Mouse (Mus musculus) heart, embryonic 14.5 days (tissue): Measurements from ENCODE around the gene Osbpl8. TPM values are rescaled to one million over a fixed set of nuclear protein-coding genes. Genes with fewer than 3 reads are reported as not detected.
A peak's percentile ranks its signal among the peaks of the same experiment; 100 is the strongest.

Experiments used
- ATAC-seq: fragments of 200-750 bp; cut with Nextera tagmentation; 2 replicates; pipeline ENCODE4 v1.8.0; 2017; ENCODE audit warnings: low read depth, moderate TSS enrichment; ENCODE audit not compliant: insufficient number of reproducible peaks, insufficient read depth, low FRiP score
- H3K27ac ChIP-seq, 2 experiments: fragments of 200-500 bp in 1 of 2; fragments of 300-500 bp in 1 of 2; sonication (generic) in 1 of 2; replicated peaks in 1 of 2; 2 replicates each; pipeline ENCODE4 v1.5.1; 2012 to 2014; ENCODE audit warnings: low read depth in 2 of 2, low read length in 2 of 2, control low read depth in 1 of 2, mild to moderate bottlenecking in 1 of 2, mixed read lengths in 1 of 2; ENCODE audit not compliant: control insufficient read depth in 1 of 2, insufficient read depth in 1 of 2
- H3K27me3 ChIP-seq: fragments of 300-500 bp; sonication (generic); 2 replicates; pipeline ENCODE4 v1.6.1; 2014; ENCODE audit warnings: mild to moderate bottlenecking, low read length, control low read depth; ENCODE audit not compliant: control insufficient read depth, insufficient read depth
- H3K36me3 ChIP-seq: fragments of 300-500 bp; sonication (generic); 2 replicates; pipeline ENCODE4 v1.6.1; 2014; ENCODE audit warnings: mild to moderate bottlenecking, control low read depth, low read length, mixed read lengths; ENCODE audit not compliant: control insufficient read depth, insufficient read depth
- H3K4me1 ChIP-seq, 2 experiments: fragments of 200-500 bp in 1 of 2; fragments of 300-500 bp in 1 of 2; sonication (generic) in 1 of 2; 2 replicates each; pipeline ENCODE4 v1.6.1; 2012 to 2014; ENCODE audit warnings: low read length in 2 of 2, control low read depth in 1 of 2, mixed read lengths in 1 of 2; ENCODE audit not compliant: control insufficient read depth in 2 of 2, insufficient read depth in 2 of 2
- H3K4me2 ChIP-seq: fragments of 300-500 bp; sonication (generic); 2 replicates; pipeline ENCODE4 v1.6.1; 2014; ENCODE audit warnings: mild to moderate bottlenecking, low read length
- H3K4me3 ChIP-seq, 2 experiments: fragments of 200-500 bp in 1 of 2; fragments of 300-500 bp in 1 of 2; sonication (generic) in 1 of 2; 2 replicates each; pipeline ENCODE4 v1.5.1; 2012 to 2014; ENCODE audit warnings: low read length in 2 of 2, mild to moderate bottlenecking in 2 of 2, control low read depth in 1 of 2, low read depth in 1 of 2, moderate library complexity in 1 of 2; ENCODE audit not compliant: control insufficient read depth in 1 of 2, insufficient read depth in 1 of 2
- H3K9ac ChIP-seq: fragments of 300-500 bp; sonication (generic); 2 replicates; pipeline ENCODE4 v1.6.1; 2014; ENCODE audit warnings: mild to moderate bottlenecking, low read length
- H3K9me3 ChIP-seq: fragments of 300-500 bp; sonication (generic); 2 replicates; pipeline ENCODE4 v1.6.1; 2016; ENCODE audit warnings: low read length, control low read depth; ENCODE audit not compliant: control insufficient read depth
- WGBS: fragments of 180-500 bp; shearing (Covaris S2); extraction: QIAGEN DNeasy Blood & Tissue Kit; methylation state at CpG from one replicate; pipeline ENCODE4 v1.1.7; 2014; 5-methylcytosine and 5-hydroxymethylcytosine counted together
- polyA plus RNA-seq: library from polyadenylated mRNA; unstranded; fragments of >200 nt; fragmentation: Nextera tagmentation; extraction: Ambion mirVana; gene quantifications from 2 replicates; pipeline ENCODE4 v1.2.1, GENCODE M21; 2014

Osbpl8 gene
- polyA plus RNA-seq, 1 experiment from 2014 or later, result 43.9 TPM

GRCm38 (mm10) chr10:111124767-111125315, 39.7 kb upstream of the Osbpl8 start:
- no peaks in the 10 kb centered on the region for H3K9me3 ChIP-seq
- H3K27ac ChIP-seq, result no peak overlapping the region
- H3K4me3 ChIP-seq, result no peak overlapping the region
- no peak for ATAC-seq
- H3K9ac ChIP-seq, result no peak overlapping the region
- H3K4me1 ChIP-seq, result peaks cover 2 to 4% of the 10 kb centered on the region in 2 experiments; a peak in 1 of 4 replicates
- no peaks in the 10 kb centered on the region for H3K36me3 ChIP-seq
- no peak overlapping the region for H3K4me2 ChIP-seq
- no peaks in the 10 kb centered on the region for H3K27me3 ChIP-seq
- WGBS, result 14% methylated on average over 1 of the region's 1 CpGs

- Histone ChIP-seq H3K4me2 (no peak overlapping the region), H3K36me3 (no peaks in the 10 kb centered on the region), H3K27me3 (no peaks in the 10 kb centered on the region), H3K9ac (no peak overlapping the region), H3K27ac (no peak overlapping the region), H3K9me3 (no peaks in the 10 kb centered on the region), H3K4me1 (peaks cover 3 to 10% of the 10 kb centered on the region in 2 experiments; a peak in 2 of 4 replicates), H3K4me3 (no peak overlapping the region)
- peak; percentile 43; the same call in 1 of the 2 replicates for ATAC-seq
- 74% methylated on average over 10 of the region's 10 CpGs for WGBS
Measured at GRCm38 (mm10) chr10:111127388-111127787, 37.2 kb upstream of the Osbpl8 start.

- peaks cover 3 to 11% of the 10 kb centered on the region in 2 experiments; a peak in 2 of 4 replicates for H3K4me1 ChIP-seq
- ATAC-seq, result no peak
- 70% methylated on average over 3 of the region's 3 CpGs for WGBS
- H3K36me3 ChIP-seq, result no peaks in the 10 kb centered on the region
- H3K27me3 ChIP-seq, result no peaks in the 10 kb centered on the region
- no peaks in the 10 kb centered on the region for H3K9me3 ChIP-seq
- no peak overlapping the region for H3K4me2 ChIP-seq
- H3K9ac ChIP-seq, result no peak overlapping the region
- H3K4me3 ChIP-seq, result no peak overlapping the region
- H3K27ac ChIP-seq, result no peak overlapping the region
Measured at GRCm38 (mm10) chr10:111128493-111128892, 36.1 kb upstream of the Osbpl8 start.

GRCm38 (mm10) chr10:111129867-111130620, 34.5 kb upstream of the Osbpl8 start:
- WGBS, result 84% methylated on average over 15 of the region's 15 CpGs
- ATAC-seq, result no peak
- no peak overlapping the region for H3K9ac ChIP-seq
- H3K4me1 ChIP-seq, result peaks cover 3 to 11% of the 10 kb centered on the region in 2 experiments; a peak in 2 of 4 replicates
- H3K4me3 ChIP-seq, result no peak overlapping the region
- H3K27ac ChIP-seq, result no peak overlapping the region
- no peaks in the 10 kb centered on the region for H3K27me3 ChIP-seq
- no peak overlapping the region for H3K4me2 ChIP-seq
- no peaks in the 10 kb centered on the region for H3K36me3 ChIP-seq
- H3K9me3 ChIP-seq, result no peaks in the 10 kb centered on the region

- Histone ChIP-seq H3K4me2 (no peak overlapping the region), H3K9ac (no peak overlapping the region), H3K27me3 (no peaks in the 10 kb centered on the region), H3K4me1 (peaks cover 3 to 11% of the 10 kb centered on the region in 2 experiments; a peak in 2 of 4 replicates), H3K9me3 (no peaks in the 10 kb centered on the region), H3K4me3 (no peak overlapping the region), H3K36me3 (no peaks in the 10 kb centered on the region), H3K27ac (no peak overlapping the region)
- 81% methylated on average over 3 of the region's 3 CpGs for WGBS
- no peak for ATAC-seq
Measured at GRCm38 (mm10) chr10:111130872-111131271, 33.7 kb upstream of the Osbpl8 start.

GRCm38 (mm10) chr10:111133271-111133670, 31.3 kb upstream of the Osbpl8 start:
- Histone ChIP-seq H3K4me3 (no peak overlapping the region), H3K36me3 (no peaks in the 10 kb centered on the region), H3K4me2 (no peak overlapping the region), H3K9me3 (no peaks in the 10 kb centered on the region), H3K4me1 (peaks cover 2 to 11% of the 10 kb centered on the region in 2 experiments; a peak in 2 of 4 replicates), H3K9ac (no peak overlapping the region), H3K27me3 (no peaks in the 10 kb centered on the region), H3K27ac (no peak overlapping the region)
- WGBS, result 87% methylated on average over 5 of the region's 5 CpGs
- no peak for ATAC-seq

GRCm38 (mm10) chr10:111133936-111134335, 30.6 kb upstream of the Osbpl8 start:
- Histone ChIP-seq H3K9me3 (no peaks in the 10 kb centered on the region), H3K4me1 (peaks cover 2 to 11% of the 10 kb centered on the region in 2 experiments; a peak in 2 of 4 replicates), H3K4me3 (no peak overlapping the region), H3K36me3 (no peaks in the 10 kb centered on the region), H3K4me2 (no peak overlapping the region), H3K27ac (no peak overlapping the region), H3K27me3 (no peaks in the 10 kb centered on the region), H3K9ac (no peak overlapping the region)
- WGBS, result 70% methylated on average over 8 of the region's 8 CpGs
- no peak for ATAC-seq
